Mouse (Mus musculus) lung, adult 18-20 months (tissue): ENCODE results near the gene Hoxb5.

Experiments used
- DNase-seq, 2 experiments: peaks; one replicate each; pipeline ENCODE4 v3.0.0; 2022; ENCODE audit warnings: mixed read lengths in 2 of 2

Gene Hoxb5

DNA sequence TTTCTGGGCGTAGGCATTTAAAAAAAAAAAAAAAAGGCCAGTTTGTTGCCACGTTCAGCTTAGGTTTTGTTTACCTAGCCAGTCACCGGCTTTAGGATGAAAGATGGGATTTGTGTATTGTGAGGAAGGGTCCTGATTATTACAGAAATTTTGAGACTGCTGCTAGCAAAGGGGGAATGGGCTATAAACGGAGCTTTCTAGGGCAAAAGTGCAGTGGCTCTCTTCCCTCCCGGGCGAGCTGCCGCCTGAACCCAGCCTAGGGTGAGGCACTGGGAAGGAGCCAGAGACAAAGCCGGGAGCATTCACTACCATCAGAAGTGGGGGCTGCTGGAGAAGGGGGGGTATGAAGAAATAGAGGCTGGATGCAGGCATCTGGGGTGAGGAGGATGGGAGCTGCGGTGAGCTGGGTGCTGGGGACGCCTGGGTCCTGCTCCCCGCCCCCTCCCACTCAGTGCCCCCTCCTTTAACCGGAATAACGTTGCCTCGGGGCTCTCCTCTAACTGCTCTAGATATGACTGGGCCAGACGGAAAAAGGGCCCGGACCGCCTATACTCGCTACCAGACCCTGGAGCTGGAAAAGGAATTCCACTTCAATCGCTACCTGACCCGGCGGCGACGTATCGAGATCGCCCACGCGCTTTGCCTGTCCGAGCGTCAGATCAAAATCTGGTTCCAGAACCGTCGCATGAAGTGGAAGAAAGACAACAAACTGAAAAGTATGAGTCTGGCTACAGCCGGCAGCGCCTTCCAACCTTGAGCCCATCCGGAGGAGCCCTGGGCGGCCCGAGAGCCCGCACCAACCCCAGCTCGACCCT lies 1.5 kb downstream of the Hoxb5 start:
- peak in 1 of 2 experiments; percentile 25 for DNase-seq

- no peak for DNase-seq
These were observed 2.5 kb downstream of the Hoxb5 start for GRCm38 (mm10) chr11:96305505-96306182.

- no peak for DNase-seq
These were observed 3.2 kb downstream of the Hoxb5 start for GRCm38 (mm10) chr11:96306183-96306907.

DNA sequence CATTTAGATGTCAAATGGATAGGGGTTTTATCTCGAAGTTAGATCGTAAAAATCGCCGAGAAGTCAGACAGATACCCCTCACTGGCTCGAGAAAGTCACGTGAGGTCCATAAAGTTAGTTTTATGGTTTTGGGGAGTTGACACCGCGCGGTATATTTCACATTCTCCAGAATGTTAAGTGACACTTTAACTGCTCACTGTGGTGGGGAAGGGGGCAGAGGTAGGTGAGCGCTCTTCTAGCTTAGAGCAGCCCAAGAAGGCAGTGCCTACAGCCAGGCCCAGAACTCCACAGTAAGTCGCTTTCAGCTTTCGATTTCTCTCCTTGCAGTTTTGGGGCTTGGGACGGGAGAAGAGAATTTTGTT lies 3.8 kb downstream of the Hoxb5 start:
- DNase-seq = no peak

DNA sequence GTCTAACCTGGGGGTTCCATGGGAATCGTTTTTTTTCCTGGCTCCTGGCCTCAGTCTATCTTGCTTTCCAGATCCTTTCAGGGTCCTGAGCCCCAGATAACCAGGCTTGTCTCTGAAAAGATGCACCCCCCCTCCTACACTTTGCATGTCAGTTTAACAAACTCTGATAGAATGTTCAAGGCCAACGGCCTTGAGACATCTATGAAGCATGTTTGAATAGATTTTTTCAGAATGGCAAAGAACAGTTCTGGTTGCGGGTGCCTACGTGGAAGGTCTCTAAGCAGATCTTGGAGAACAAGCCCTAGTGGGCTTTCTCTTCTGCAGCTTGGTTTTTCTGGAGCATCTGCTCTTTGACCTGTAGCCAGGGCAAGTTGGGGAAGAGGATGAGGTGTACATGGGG lies 5.6 kb downstream of the Hoxb5 start:
- DNase-seq = no peak

DNA sequence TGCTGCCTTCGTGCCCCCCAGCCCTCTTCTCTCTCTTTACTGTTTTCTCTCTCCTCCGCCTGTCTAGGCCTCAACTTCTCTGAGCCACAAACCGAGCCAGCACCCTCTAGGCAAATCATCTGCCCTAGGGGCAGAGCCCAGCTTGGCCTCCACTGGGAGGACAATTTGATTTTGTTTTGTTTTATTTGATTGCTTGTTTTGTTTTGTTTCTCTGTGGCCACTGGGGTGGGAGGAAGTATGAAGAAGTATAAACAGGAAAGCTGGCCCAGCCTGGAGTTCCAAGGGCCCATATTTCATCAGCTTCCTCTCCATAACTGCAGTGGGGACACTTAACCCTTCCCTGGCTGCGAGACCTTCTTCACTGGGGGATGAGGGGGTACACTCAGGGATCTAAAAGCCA lies 6.2 kb downstream of the Hoxb5 start:
- DNase-seq = peak; percentile 42 to 65

- no peak for DNase-seq
These were observed 7.2 kb downstream of the Hoxb5 start for GRCm38 (mm10) chr11:96310183-96310938.

GRCm38 (mm10) chr11:96311097-96311496 lies 8.0 kb downstream of the Hoxb5 start:
- DNase-seq = no peak

- DNase-seq = peak; percentile 77 to 80
These were observed 8.6 kb downstream of the Hoxb5 start for GRCm38 (mm10) chr11:96311520-96312417.

GRCm38 (mm10) chr11:96313134-96313533 lies 10.0 kb downstream of the Hoxb5 start:
- DNase-seq = no peak

DNA sequence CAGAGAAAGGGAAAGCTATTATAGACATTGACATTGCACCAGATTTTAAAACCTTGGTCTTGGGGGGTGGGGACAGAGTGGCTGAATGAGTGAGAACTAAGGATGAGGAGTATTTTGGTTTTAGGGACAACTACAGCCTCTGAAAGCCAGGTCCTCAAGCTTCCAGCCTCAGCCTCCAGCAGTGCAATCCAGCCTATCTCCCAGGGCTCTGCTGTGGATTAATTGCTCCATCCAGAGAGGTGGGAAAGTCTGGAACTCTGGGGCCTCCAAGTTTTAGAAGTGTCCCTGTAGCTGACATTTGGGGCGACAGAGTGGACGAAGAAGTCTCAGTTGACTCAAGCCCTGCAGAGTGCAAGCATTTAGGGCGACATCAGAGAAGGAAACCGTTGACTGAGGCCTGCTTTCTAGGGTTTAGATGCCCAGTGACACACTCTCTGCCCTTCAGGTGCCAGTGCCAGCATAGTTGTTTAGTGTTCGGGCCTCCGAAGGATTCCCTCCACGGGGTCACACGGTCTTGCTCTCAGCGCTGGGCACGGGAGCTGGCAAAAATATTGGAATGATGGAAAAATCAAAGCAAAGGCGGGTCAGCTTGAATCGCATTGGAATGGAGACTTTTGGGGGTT lies 10.8 kb downstream of the Hoxb5 start:
- no peak for DNase-seq

DNA sequence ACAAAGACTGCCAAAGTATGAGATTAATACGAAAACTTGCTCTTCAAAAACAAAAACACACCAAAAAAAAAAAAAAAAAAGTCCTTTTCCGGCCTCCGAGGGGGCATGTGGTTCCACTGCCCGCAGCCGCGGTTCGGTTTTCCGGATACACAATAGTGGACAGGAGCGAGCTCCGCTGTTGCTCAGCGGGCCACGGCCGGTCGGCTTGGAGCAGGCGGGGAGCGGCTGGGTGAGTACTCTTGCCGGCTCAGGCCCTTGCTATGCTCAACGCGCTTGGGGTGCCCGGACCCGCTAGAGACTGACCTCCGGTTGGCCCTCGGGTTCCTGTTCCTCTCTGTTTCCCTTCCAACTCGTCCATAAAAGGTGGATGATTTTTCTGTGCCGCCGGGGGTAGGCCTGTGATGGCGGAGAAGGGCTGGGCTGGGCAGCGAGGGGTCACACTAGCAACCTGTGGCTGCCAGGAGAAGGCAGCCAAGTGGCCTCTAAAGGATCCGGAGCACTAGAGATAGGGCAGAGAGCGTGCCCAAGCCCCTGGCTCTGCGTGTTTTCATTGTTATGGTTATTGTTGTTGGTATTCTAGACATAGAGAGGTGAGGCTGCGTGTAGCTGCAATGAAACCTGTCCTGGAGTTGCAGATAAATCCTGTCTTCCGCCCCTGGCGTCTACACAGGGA lies 11.7 kb downstream of the Hoxb5 start:
- DNase-seq = peak in 1 of 2 experiments; percentile 45

DNA sequence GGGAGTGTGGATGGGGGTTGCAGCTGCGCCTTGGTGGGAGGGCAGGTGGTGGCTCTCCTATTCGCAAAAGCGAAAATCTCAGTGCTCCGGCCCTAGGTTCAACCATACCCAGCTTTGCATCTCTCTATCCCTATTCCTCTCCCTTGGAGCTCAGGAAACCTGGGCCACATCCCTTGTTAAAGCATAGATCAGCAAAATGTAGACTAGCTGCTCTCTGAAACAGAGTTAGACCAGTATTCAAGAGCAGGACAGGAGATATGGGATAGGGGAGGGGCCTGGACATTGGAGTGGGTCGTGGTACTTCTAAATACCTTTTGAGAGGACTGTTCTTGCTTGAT lies 12.2 kb downstream of the Hoxb5 start:
- no peak for DNase-seq

DNA sequence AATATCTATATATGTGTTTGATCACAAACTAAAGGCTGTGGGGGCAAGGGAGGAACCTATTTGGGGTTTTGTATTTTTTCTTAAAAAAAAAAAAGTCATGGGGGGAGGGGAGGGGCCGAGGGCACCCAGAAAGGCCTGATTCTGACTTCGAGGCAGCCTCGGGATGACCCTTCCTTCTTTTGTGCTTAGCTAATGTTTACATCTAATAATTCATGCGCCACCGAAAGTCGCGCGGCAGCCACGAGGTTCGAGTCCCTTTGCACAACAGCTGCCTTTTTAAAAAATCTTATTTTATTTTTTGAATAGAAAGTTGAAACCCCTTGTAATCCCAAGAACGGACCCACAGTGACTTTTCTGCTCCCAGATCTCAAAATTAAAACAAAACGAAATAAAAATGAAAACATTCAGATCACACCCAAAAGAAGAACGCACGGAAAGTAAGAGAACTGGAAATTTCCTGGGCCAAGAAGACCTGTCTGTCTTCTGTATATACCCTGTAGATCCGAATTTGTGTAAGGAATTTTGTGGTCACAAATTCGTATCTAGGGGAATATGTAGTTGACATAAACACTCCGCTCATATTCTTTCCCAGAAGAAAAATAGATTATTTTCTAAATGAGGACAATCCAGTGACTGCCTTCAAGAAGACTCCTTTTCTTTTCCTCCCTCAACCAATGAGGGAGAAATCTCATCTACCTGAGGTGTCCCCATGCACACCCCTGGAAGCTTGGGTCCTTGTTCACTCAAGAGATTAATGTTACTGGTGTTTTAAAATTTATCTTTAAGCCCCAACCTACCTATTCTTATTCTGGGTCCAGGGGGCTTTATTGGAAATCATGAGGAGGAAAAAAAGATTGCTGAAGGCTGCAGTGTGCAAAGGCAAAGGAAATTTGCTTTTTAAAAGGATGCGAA lies 13.8 kb downstream of the Hoxb5 start:
- no peak for DNase-seq

DNA sequence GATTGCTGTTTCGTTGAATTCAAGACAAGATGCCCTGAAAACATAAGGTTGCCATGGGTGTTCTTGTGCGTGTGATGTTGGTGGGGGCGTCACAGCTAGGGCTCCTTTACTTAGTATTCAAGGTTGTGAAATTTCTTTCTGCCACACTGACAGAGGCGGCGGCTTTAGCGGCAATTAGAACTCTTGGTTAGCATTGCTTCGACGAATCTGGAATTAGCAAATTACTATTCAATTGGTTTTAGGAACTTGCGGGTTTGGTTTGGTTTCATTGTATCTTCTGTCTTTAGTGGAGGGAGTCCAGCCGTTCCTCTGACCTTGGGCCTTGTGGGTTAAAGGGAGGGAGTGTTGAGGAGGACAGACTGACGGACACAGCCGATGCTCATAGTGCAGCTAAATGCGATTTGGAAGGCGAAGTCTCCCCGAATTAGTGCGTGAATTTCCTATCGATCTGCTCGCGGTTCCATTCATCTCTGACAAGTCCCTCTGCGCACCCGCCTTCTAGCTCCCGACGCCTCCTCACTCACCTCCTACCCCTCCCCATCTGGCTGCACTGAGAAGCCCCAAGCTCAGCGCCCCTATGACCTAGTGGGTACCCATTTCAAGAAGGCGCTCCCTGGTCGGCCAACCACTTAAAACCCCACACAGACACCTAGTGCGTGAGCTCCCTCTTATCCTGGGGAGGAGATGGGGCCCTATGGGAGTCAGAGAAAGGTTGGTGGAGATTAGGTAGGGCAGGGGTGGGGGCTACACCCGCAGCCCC lies 14.7 kb downstream of the Hoxb5 start, which contains the start of gene Hoxb4:
TSS of gene Hoxb4 (plus strand) at position 660 of the 760 bp plus-strand sequence.
- no peak for DNase-seq

- DNase-seq = peak; percentile 80 to 82
These were observed 15.4 kb downstream of the Hoxb5 start for GRCm38 (mm10) chr11:96318368-96319070.

- no peak for DNase-seq
These were observed 16.2 kb downstream of the Hoxb5 start for GRCm38 (mm10) chr11:96319071-96319902.
